Mouse (Mus musculus) liver, embryonic 14.5 days (tissue): ENCODE results near the gene Nt5c3b.

Source experiments
- CTCF ChIP-seq: IDR thresholded peaks from 2 replicates; pipeline ENCODE4 v1.5.1; 2016; ENCODE audit warnings: antibody characterized with exemption, low read depth, control low read depth
- EP300 ChIP-seq: IDR thresholded peaks from 2 replicates; pipeline ENCODE4 v1.6.1; 2016; ENCODE audit warnings: antibody characterized with exemption, low read depth

DNA sequence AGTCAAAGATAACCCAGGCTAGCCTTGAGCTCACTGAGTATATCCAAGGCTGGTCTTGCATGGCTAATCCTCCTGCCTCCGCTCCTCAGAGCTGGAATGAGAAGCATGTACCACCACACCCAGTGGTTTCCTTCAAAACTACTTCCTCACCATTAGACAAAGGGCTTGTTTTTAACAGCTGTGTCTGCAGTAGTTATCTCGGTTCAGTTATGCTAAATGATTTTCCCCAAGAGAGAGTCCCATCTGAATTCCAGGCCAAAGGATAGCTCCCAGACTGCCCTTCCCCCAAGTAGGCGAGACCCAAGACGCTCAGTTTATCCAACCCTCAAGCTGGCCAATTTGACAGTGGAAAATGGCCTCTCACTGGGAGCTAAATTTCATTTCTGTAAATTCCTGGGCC, 65.6 kb downstream of the Nt5c3b start:
- no peak for TF ChIP-seq CTCF
- TF ChIP-seq EP300: no peak
